Mouse (Mus musculus): ENCODE measurements around the gene Cdc42bpb.

GRCm38 (mm10) chr12:111309931-111310330, 67.6 kb downstream of the Cdc42bpb start:
- TF ChIP-seq POLR2A (IDR thresholded peaks at IDR 0.05; ENCODE audit: low read depth, low read length) (no peak), CTCF (IDR thresholded peaks at IDR 0.05; ENCODE audit: extremely low read depth, insufficient read length, insufficient replicate concordance, low read depth, low read length) (no peak)

Data from small intestine, adult 2 months (tissue).